Mouse (Mus musculus) midbrain, embryonic 11.5 days (tissue): ENCODE measurements at regions not wholly inside any gene's neighbourhood (a gene's known extent, or its start where the extent isn't known, plus 50 kb on each side); places are given as distances from the start of the nearest gene placed in this dataset.

ENCODE experiments used
- ATAC-seq: fragments of 200-750 bp; cut with Nextera tagmentation; 2 replicates; pipeline ENCODE4 v1.8.0; 2017; ENCODE audit warnings: moderate TSS enrichment, moderate library complexity; ENCODE audit not compliant: low FRiP score
- DNase-seq: peaks from one replicate; pipeline ENCODE4 v3.0.0; 2015; ENCODE audit warnings: low spot score; ENCODE audit errors: missing footprints
- H3K27ac ChIP-seq: fragments of 300-500 bp; sonication (generic); 2 replicates; pipeline ENCODE4 v1.5.1; 2014; ENCODE audit warnings: low read depth, low read length
- H3K27me3 ChIP-seq: fragments of 300-500 bp; sonication (generic); 2 replicates; pipeline ENCODE4 v1.6.1; 2014; ENCODE audit warnings: mild to moderate bottlenecking, low read length, moderate library complexity, mixed read lengths; ENCODE audit not compliant: control insufficient read depth, insufficient read depth
- H3K36me3 ChIP-seq: fragments of 300-500 bp; sonication (generic); 2 replicates; pipeline ENCODE4 v1.6.1; 2014; ENCODE audit warnings: mild to moderate bottlenecking, low read length, moderate library complexity, mixed read lengths; ENCODE audit not compliant: control insufficient read depth, insufficient read depth
- H3K4me1 ChIP-seq: fragments of 300-500 bp; sonication (generic); 2 replicates; pipeline ENCODE4 v1.6.1; 2014; ENCODE audit warnings: low read length; ENCODE audit not compliant: control insufficient read depth, insufficient read depth
- H3K4me2 ChIP-seq: fragments of 300-500 bp; sonication (generic); 2 replicates; pipeline ENCODE4 v1.6.1; 2014; ENCODE audit warnings: mild to moderate bottlenecking, moderate library complexity
- H3K4me3 ChIP-seq: fragments of 300-500 bp; sonication (generic); 2 replicates; pipeline ENCODE4 v1.5.1; 2014; ENCODE audit warnings: low read depth, low read length
- H3K9ac ChIP-seq: fragments of 300-500 bp; sonication (generic); 2 replicates; pipeline ENCODE4 v1.6.1; 2014; ENCODE audit warnings: low read length
- H3K9me3 ChIP-seq: fragments of 300-500 bp; sonication (generic); 2 replicates; pipeline ENCODE4 v1.6.1; 2016; ENCODE audit warnings: low read length; ENCODE audit not compliant: control insufficient read depth
- WGBS: fragments of 180-500 bp; shearing (Covaris S2); extraction: QIAGEN DNeasy Blood & Tissue Kit; methylation state at CpG from one replicate; pipeline ENCODE4 v1.1.7; 2014; 5-methylcytosine and 5-hydroxymethylcytosine counted together

- Histone ChIP-seq H3K9ac (no peak overlapping the region), H3K27me3 (no peaks in the 10 kb centered on the region), H3K9me3 (no peaks in the 10 kb centered on the region), H3K4me3 (no peak overlapping the region), H3K4me1 (no peaks in the 10 kb centered on the region), H3K36me3 (no peaks in the 10 kb centered on the region), H3K27ac (no peak overlapping the region), H3K4me2 (no peak overlapping the region)
- DNase-seq = no peak
- no peak for ATAC-seq
- 44% methylated on average over 2 of the region's 2 CpGs for WGBS
These were observed 117.1 kb upstream of the Srsf6 start for GRCm38 (mm10) chr2:162814205-162814604.

GRCm38 (mm10) chr2:162807747-162808146, 123.6 kb upstream of the Srsf6 start:
- Histone ChIP-seq H3K36me3 (no peaks in the 10 kb centered on the region), H3K9ac (no peak overlapping the region), H3K9me3 (no peaks in the 10 kb centered on the region), H3K4me3 (no peak overlapping the region), H3K4me2 (no peak overlapping the region), H3K27me3 (no peaks in the 10 kb centered on the region), H3K4me1 (no peaks in the 10 kb centered on the region), H3K27ac (no peak overlapping the region)
- ATAC-seq = no peak
- no peak for DNase-seq
- 89% methylated on average over 10 of the region's 10 CpGs for WGBS

- H3K4me1 ChIP-seq = no peaks in the 10 kb centered on the region
- H3K27ac ChIP-seq = no peak overlapping the region
- WGBS = 76% methylated on average over 4 of the region's 4 CpGs
- ATAC-seq (no peak), DNase-seq (no peak)
- H3K9ac ChIP-seq = no peak overlapping the region
- H3K36me3 ChIP-seq = no peaks in the 10 kb centered on the region
- H3K9me3 ChIP-seq = no peaks in the 10 kb centered on the region
- H3K4me3 ChIP-seq = no peak overlapping the region
- H3K27me3 ChIP-seq = no peaks in the 10 kb centered on the region
- H3K4me2 ChIP-seq = no peak overlapping the region
These were observed 134.8 kb upstream of the Srsf6 start for GRCm38 (mm10) chr2:162796528-162796927.

GRCm38 (mm10) chr2:162794285-162794684, 133.3 kb upstream of the Ptprt start:
- H3K4me3 ChIP-seq = no peak overlapping the region
- no peaks in the 10 kb centered on the region for H3K4me1 ChIP-seq
- H3K27me3 ChIP-seq = no peaks in the 10 kb centered on the region
- no peaks in the 10 kb centered on the region for H3K36me3 ChIP-seq
- ATAC-seq (no peak), DNase-seq (no peak)
- no peak overlapping the region for H3K9ac ChIP-seq
- no peak overlapping the region for H3K4me2 ChIP-seq
- 91% methylated on average over 8 of the region's 8 CpGs for WGBS
- H3K27ac ChIP-seq = no peak overlapping the region
- H3K9me3 ChIP-seq = no peaks in the 10 kb centered on the region

- DNase-seq = no peak
These were observed 130.6 kb upstream of the Ptprt start for GRCm38 (mm10) chr2:162791374-162792098.

GRCm38 (mm10) chr2:162784176-162784813, 123.3 kb upstream of the Ptprt start:
- H3K27ac ChIP-seq = no peak overlapping the region
- no peaks in the 10 kb centered on the region for H3K4me1 ChIP-seq
- H3K4me3 ChIP-seq = no peak overlapping the region
- H3K36me3 ChIP-seq = no peaks in the 10 kb centered on the region
- no peaks in the 10 kb centered on the region for H3K27me3 ChIP-seq
- H3K9ac ChIP-seq = no peak overlapping the region
- WGBS = 69% methylated on average over 8 of the region's 8 CpGs
- DNase-seq = no peak
- no peaks in the 10 kb centered on the region for H3K9me3 ChIP-seq
- no peak overlapping the region for H3K4me2 ChIP-seq
- no peak for ATAC-seq

More at GRCm38 (mm10) chr2:162791374-162792098, 130.6 kb upstream of the Ptprt start:
- Histone ChIP-seq H3K36me3 (no peaks in the 10 kb centered on the region), H3K4me2 (no peak overlapping the region), H3K27me3 (no peaks in the 10 kb centered on the region), H3K4me1 (no peaks in the 10 kb centered on the region), H3K9ac (no peak overlapping the region), H3K9me3 (no peaks in the 10 kb centered on the region), H3K4me3 (no peak overlapping the region), H3K27ac (no peak overlapping the region)
- no peak for ATAC-seq
- 81% methylated on average over 12 of the region's 12 CpGs for WGBS

- WGBS = 79% methylated on average over 6 of the region's 6 CpGs
- no peak for DNase-seq
These were observed 120.7 kb upstream of the Ptprt start for GRCm38 (mm10) chr2:162781599-162781998.

GRCm38 (mm10) chr2:162776542-162776941, 115.6 kb upstream of the Ptprt start:
- DNase-seq (no peak), ATAC-seq (no peak)
- no peaks in the 10 kb centered on the region for H3K36me3 ChIP-seq
- no peak overlapping the region for H3K4me2 ChIP-seq
- H3K4me3 ChIP-seq = no peak overlapping the region
- no peak overlapping the region for H3K9ac ChIP-seq
- H3K27me3 ChIP-seq = no peaks in the 10 kb centered on the region
- WGBS = 83% methylated on average over 5 of the region's 5 CpGs
- no peaks in the 10 kb centered on the region for H3K4me1 ChIP-seq
- H3K9me3 ChIP-seq = no peaks in the 10 kb centered on the region
- H3K27ac ChIP-seq = no peak overlapping the region

More at GRCm38 (mm10) chr2:162781599-162781998, 120.7 kb upstream of the Ptprt start:
- no peaks in the 10 kb centered on the region for H3K36me3 ChIP-seq
- H3K4me1 ChIP-seq = no peaks in the 10 kb centered on the region
- H3K4me2 ChIP-seq = no peak overlapping the region
- no peak overlapping the region for H3K9ac ChIP-seq
- H3K9me3 ChIP-seq = no peaks in the 10 kb centered on the region
- H3K27ac ChIP-seq = no peak overlapping the region
- no peak for ATAC-seq
- H3K27me3 ChIP-seq = no peaks in the 10 kb centered on the region
- H3K4me3 ChIP-seq = no peak overlapping the region

- Histone ChIP-seq H3K4me3 (no peak overlapping the region), H3K27ac (no peak overlapping the region), H3K9ac (no peak overlapping the region), H3K4me1 (no peaks in the 10 kb centered on the region), H3K4me2 (no peak overlapping the region), H3K9me3 (no peaks in the 10 kb centered on the region), H3K36me3 (no peaks in the 10 kb centered on the region), H3K27me3 (no peaks in the 10 kb centered on the region)
- WGBS = 85% methylated on average over 5 of the region's 5 CpGs
- ATAC-seq = no peak
- DNase-seq = no peak
These were observed 111.6 kb upstream of the Ptprt start for GRCm38 (mm10) chr2:162772520-162772919.
